Mouse (Mus musculus): Measurements from ENCODE around the gene Osgepl1.

- TF ChIP-seq CTCF (IDR thresholded peaks at IDR 0.05; ENCODE audit: low read depth, low read length) (no peak), POLR2A (IDR thresholded peaks at IDR 0.05; ENCODE audit: borderline replicate concordance, low read depth, low read length) (no peak)
These were observed 8.4 kb downstream of the Osgepl1 start for GRCm38 (mm10) chr1:53321662-53322344.
